Mouse (Mus musculus) forebrain, postnatal 0 days (tissue): ENCODE measurements around the gene Atn1. TPM values are rescaled to one million over a fixed set of nuclear protein-coding genes. Genes with fewer than 3 reads are reported as not detected.
A peak's percentile ranks its signal among the peaks of the same experiment; 100 is the strongest.

Source experiments
- ATAC-seq: fragments of 200-750 bp; cut with Nextera tagmentation; 2 replicates; pipeline ENCODE4 v1.8.0; 2017; ENCODE audit warnings: mild to moderate bottlenecking, moderate library complexity
- DNase-seq: peaks from one replicate; pipeline ENCODE4 v3.0.0-alpha.2; 2015
- H3K27ac ChIP-seq: fragments of 300-500 bp; sonication (generic); 2 replicates; pipeline ENCODE4 v1.5.1; 2014; ENCODE audit warnings: low read depth, mild to moderate bottlenecking, antibody characterized with exemption, low read length, moderate library complexity, mixed read lengths
- H3K27me3 ChIP-seq: fragments of 300-500 bp; sonication (generic); 2 replicates; pipeline ENCODE4 v1.6.1; 2014; ENCODE audit warnings: mild to moderate bottlenecking, low read length, mixed read lengths; ENCODE audit not compliant: insufficient read depth
- H3K36me3 ChIP-seq: fragments of 300-500 bp; sonication (generic); 2 replicates; pipeline ENCODE4 v1.6.1; 2014; ENCODE audit warnings: mild to moderate bottlenecking, moderate library complexity; ENCODE audit not compliant: insufficient read depth
- H3K4me1 ChIP-seq: fragments of 300-500 bp; sonication (generic); 2 replicates; pipeline ENCODE4 v1.6.1; 2014; ENCODE audit warnings: antibody characterized with exemption; ENCODE audit not compliant: insufficient read depth
- H3K4me2 ChIP-seq: fragments of 300-500 bp; sonication (generic); 2 replicates; pipeline ENCODE4 v1.6.1; 2014; ENCODE audit warnings: low read depth, mild to moderate bottlenecking, moderate library complexity
- H3K4me3 ChIP-seq: fragments of 300-500 bp; sonication (generic); 2 replicates; pipeline ENCODE4 v1.5.1; 2014; ENCODE audit warnings: low read depth, low read length, mixed read lengths
- H3K9ac ChIP-seq: fragments of 300-500 bp; sonication (generic); 2 replicates; pipeline ENCODE4 v1.6.1; 2014; ENCODE audit warnings: mild to moderate bottlenecking
- H3K9me3 ChIP-seq: fragments of 300-500 bp; sonication (generic); 2 replicates; pipeline ENCODE4 v1.6.1; 2016; ENCODE audit warnings: low read length
- CTCF ChIP-seq: sonication (generic); IDR thresholded peaks from 2 replicates; pipeline ENCODE4 v1.5.1; 2016; ENCODE audit warnings: antibody characterized with exemption, control low read depth, low read depth
- WGBS: fragments of 180-500 bp; shearing (Covaris S2); extraction: QIAGEN DNeasy Blood & Tissue Kit; methylation state at CpG from one replicate; pipeline ENCODE4 v1.1.7; 2014; 5-methylcytosine and 5-hydroxymethylcytosine counted together
- polyA plus RNA-seq: library from polyadenylated mRNA; unstranded; fragments of >200 nt; fragmentation: Nextera tagmentation; extraction: Ambion mirVana; gene quantifications from 2 replicates; pipeline ENCODE4 v1.2.1, GENCODE M21; 2015
- total RNA-seq: library from RNA; depleted of rRNA; stranded (reverse); fragments of >200 nt; gene quantifications from 2 replicates; pipeline ENCODE4 v1.2.3, GENCODE M21; 2014

The Atn1 gene
- total and polyA plus RNA-seq, 2 experiments from 2014 or later = 15.0 to 24.2 TPM

- DNase-seq = no peak
- Histone ChIP-seq H3K4me1 (peaks cover 26% of the 10 kb centered on the region), H3K27ac (no peak overlapping the region)
Observed at GRCm38 (mm10) chr6:124712918-124713317, 43.4 kb downstream of the Atn1 start.

DNA sequence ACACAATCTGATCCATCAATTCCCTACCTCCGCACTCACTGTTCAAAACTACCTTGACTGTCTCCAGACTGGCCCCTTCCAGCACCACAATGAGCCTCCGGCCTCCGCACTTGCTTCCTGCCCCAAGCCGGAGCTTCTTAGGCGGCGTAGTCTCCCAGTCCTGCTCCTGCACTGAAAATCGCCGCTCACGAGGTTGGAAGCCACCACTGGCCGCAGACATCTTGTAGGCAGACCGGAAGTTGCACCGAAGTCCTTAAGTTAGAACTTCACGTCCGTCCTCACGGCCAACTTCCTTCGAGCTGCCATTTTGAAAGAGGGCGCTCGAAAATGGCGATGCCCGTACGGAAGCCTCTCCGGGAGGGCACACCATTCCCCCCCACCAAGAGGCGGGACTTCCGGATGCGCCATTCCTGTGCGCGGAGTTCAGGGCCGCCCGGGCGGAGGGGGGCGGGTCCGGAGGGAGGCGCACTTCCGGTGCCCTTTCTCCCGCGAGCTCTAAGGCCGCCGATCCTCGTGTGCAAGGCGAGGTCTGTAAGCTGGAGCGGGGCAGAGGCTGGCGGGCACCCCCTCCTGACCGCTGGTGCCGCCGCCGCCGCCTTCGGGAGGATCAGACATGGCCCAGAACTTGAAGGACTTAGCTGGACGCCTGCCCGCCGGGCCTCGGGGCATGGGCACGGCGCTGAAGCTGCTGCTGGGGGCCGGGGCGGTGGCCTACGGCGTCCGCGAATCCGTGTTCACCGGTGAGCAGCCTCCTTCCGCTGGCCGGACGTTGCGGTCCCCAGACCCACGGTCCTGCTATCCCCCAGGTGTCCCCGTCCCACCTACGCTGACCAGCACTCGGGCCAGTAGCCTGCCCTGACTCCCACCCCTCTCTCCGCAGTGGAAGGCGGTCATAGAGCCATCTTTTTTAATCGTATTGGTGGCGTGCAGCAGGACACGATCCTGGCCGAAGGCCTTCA is 44.2 kb downstream of the Atn1 start, which contains the start of the genes Emg1 and Phb2:
Gene Emg1 (minus strand): TSS at position 355 of the 959 bp plus-strand sequence.
Gene Phb2 (plus strand): TSS at position 513 of the 959 bp plus-strand sequence.
- WGBS = under 1% methylated on average over 73 of the region's 76 CpGs
- H3K4me3 ChIP-seq = peak within 1 kb of the TSS; percentile 78
- ATAC-seq = peak; percentile 98
- peak; percentile 98 for DNase-seq
- no peaks in the 10 kb centered on the region for H3K9me3 ChIP-seq
- H3K9ac ChIP-seq = peak within 1 kb of the TSS; percentile 89
- H3K4me1 ChIP-seq = peaks cover 26% of the 10 kb centered on the region
- peak within 1 kb of the TSS; percentile 68 for H3K4me2 ChIP-seq
- TF ChIP-seq CTCF = peak; percentile 25
- H3K27ac ChIP-seq = peak within 1 kb of the TSS; percentile 83
- no peaks in the 10 kb centered on the region for H3K27me3 ChIP-seq
- peaks cover 34% of the 10 kb centered on the region for H3K36me3 ChIP-seq

More at GRCm38 (mm10) chr6:124712918-124713317, 43.4 kb downstream of the Atn1 start:
- Histone ChIP-seq H3K9me3 (no peaks in the 10 kb centered on the region), H3K4me2 (peak overlapping the region; percentile 68), H3K27me3 (no peaks in the 10 kb centered on the region), H3K36me3 (peaks cover 32% of the 10 kb centered on the region), H3K9ac (peak overlapping the region; percentile 89), H3K4me3 (peak overlapping the region; percentile 78)
- TF ChIP-seq CTCF = no peak
- 18% methylated on average over 11 of the region's 11 CpGs for WGBS
- no peak for ATAC-seq

DNA sequence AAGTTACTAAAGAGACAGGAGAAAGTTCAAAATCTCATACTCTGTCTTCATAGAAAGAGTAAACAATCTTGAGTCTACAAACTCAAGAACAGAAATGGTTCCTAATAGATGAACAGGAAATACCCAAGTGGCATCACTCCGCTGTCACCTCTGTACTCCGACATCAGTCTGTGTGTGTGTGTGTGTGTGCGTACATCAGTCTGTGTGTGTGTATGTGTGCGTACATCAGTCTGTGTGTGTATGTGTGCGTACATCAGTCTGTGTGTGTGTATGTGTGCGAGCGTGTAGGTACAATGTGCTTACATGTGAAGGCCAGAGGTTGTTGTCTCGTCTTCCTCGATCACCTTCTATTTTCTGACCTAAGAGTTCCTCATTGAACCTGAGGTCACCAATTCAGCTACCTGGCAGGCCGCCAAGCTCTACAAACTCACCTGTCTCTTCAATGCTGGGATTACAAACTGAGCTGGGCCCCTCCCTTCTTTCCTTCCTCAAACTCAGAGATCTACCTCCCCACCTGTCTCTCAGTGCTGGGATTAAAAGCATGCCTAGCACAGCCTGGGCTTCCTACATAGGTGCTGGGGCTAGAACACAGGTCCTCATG is 47.9 kb downstream of the Atn1 start:
- no peak for DNase-seq
- H3K4me2 ChIP-seq = no peak overlapping the region
- peaks cover 25% of the 10 kb centered on the region for H3K4me1 ChIP-seq
- H3K9ac ChIP-seq = no peak overlapping the region
- TF ChIP-seq CTCF = no peak
- H3K9me3 ChIP-seq = no peaks in the 10 kb centered on the region
- no peak overlapping the region for H3K4me3 ChIP-seq
- peaks cover 33% of the 10 kb centered on the region for H3K36me3 ChIP-seq
- H3K27ac ChIP-seq = no peak overlapping the region
- 93% methylated on average over 10 of the region's 10 CpGs for WGBS
- ATAC-seq = no peak
- no peaks in the 10 kb centered on the region for H3K27me3 ChIP-seq

DNA sequence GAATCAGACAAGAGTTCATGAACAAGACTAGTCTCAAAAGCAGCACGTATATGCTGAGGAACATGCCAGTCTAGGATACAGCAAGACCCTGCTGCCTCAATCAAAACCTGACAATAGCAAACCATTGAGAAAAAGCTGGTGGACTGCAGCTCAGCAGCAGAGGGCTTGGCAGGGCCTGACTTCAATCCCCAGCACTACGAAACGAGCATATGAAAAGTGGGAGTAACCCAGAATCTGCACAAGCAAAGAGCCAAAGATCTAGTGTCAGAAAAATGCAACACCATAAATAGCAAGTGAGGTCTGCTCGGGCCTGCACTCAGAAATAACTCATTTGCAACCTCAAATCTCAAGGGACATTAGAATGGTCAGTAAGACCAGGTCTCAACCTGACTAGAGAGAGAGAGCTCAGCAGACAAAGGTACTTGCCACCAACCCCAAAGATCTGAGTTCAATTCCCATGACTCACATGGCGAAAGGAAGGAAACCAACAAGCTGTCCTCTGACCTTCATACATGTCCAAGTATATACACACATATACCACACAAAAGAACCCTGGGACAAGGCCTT is 50.2 kb downstream of the Atn1 start:
- Histone ChIP-seq H3K27me3 (no peaks in the 10 kb centered on the region), H3K4me3 (no peak overlapping the region), H3K4me1 (peaks cover 18% of the 10 kb centered on the region), H3K36me3 (peaks cover 55% of the 10 kb centered on the region), H3K27ac (no peak overlapping the region), H3K9ac (no peak overlapping the region), H3K4me2 (no peak overlapping the region), H3K9me3 (no peaks in the 10 kb centered on the region)
- DNase-seq = no peak
- no peak for TF ChIP-seq CTCF
- ATAC-seq = no peak
- whole genome bisulfite sequencing = 84% methylated on average over 5 of the region's 5 CpGs

DNA sequence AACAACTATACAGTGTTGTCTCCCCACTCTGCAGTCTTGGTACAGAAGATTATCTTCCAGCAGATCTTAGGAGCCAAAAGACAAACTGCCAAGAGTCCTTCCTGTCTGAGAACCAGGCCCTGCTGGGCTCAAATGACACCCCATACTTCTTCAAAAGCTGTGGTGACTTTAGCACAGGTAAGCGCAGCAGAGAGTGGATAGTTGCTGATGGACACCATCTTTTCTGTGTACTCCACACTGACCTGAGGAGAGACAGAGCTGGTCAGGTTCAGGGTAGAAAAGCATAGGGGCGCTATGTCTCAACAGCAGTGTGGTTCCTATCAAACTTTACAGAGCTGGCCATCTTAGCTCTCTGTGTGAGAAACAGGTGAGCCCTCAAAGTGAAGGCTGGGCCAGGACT is 51.9 kb downstream of the Atn1 start:
- Histone ChIP-seq H3K9ac (no peak overlapping the region), H3K4me2 (no peak overlapping the region), H3K27ac (no peak overlapping the region), H3K4me3 (no peak overlapping the region), H3K9me3 (no peaks in the 10 kb centered on the region), H3K4me1 (0 out of 2 replicates have a peak, but pooled peaks cover 4% of the 10 kb centered on the region), H3K27me3 (no peaks in the 10 kb centered on the region), H3K36me3 (peaks cover 71% of the 10 kb centered on the region)
- TF ChIP-seq CTCF = no peak
- 93% methylated on average over 2 of the region's 2 CpGs for WGBS
- DNase-seq (no peak), ATAC-seq (no peak)

- no peak overlapping the region for H3K4me3 ChIP-seq
- H3K4me1 ChIP-seq = no peaks in the 10 kb centered on the region
- no peak overlapping the region for H3K9ac ChIP-seq
- no peak for TF ChIP-seq CTCF
- H3K27ac ChIP-seq = no peak overlapping the region
- no peaks in the 10 kb centered on the region for H3K27me3 ChIP-seq
- no peaks in the 10 kb centered on the region for H3K9me3 ChIP-seq
- WGBS = 76% methylated on average over 7 of the region's 7 CpGs
- H3K4me2 ChIP-seq = no peak overlapping the region
- DNase-seq (no peak), ATAC-seq (no peak)
- peaks cover 71% of the 10 kb centered on the region for H3K36me3 ChIP-seq
Observed at GRCm38 (mm10) chr6:124703789-124704188, 52.5 kb downstream of the Atn1 start.
